Mouse (Mus musculus) forebrain, embryonic 11.5 days (tissue): ENCODE measurements around the gene Tecpr1. TPM values are rescaled to one million over a fixed set of nuclear protein-coding genes. Genes with fewer than 3 reads are reported as not detected.

ENCODE experiments used
- ATAC-seq: fragments of 200-750 bp; cut with Nextera tagmentation; replicated peaks from 2 replicates; pipeline ENCODE4 v1.8.0; 2017; ENCODE audit warnings: moderate TSS enrichment; ENCODE audit not compliant: low FRiP score
- DNase-seq: peaks from one replicate; pipeline ENCODE4 v3.0.0-alpha.2; 2017; ENCODE audit warnings: low spot score
- H3K27ac ChIP-seq: fragments of 300-500 bp; sonication (generic); 2 replicates; pipeline ENCODE4 v1.5.1; 2014; ENCODE audit warnings: low read depth, low read length
- H3K27me3 ChIP-seq: fragments of 300-500 bp; sonication (generic); 2 replicates; pipeline ENCODE4 v1.6.1; 2014; ENCODE audit warnings: mild to moderate bottlenecking, low read length, mixed read lengths; ENCODE audit not compliant: control insufficient read depth, insufficient read depth
- H3K36me3 ChIP-seq: fragments of 300-500 bp; sonication (generic); 2 replicates; pipeline ENCODE4 v1.6.1; 2014; ENCODE audit warnings: mild to moderate bottlenecking, low read length, moderate library complexity, mixed read lengths; ENCODE audit not compliant: control insufficient read depth, insufficient read depth
- H3K4me1 ChIP-seq: fragments of 300-500 bp; sonication (generic); replicated peaks from 2 replicates; pipeline ENCODE4 v1.6.1; 2014; ENCODE audit warnings: low read length, mixed read lengths; ENCODE audit not compliant: control insufficient read depth, insufficient read depth
- H3K4me2 ChIP-seq: fragments of 300-500 bp; sonication (generic); 2 replicates; pipeline ENCODE4 v1.6.1; 2014; ENCODE audit warnings: low read depth, mild to moderate bottlenecking, low read length, moderate library complexity, mixed read lengths; ENCODE audit not compliant: severe bottlenecking
- H3K4me3 ChIP-seq: fragments of 300-500 bp; sonication (generic); 2 replicates; pipeline ENCODE4 v1.5.1; 2014; ENCODE audit warnings: low read depth, low read length
- H3K9ac ChIP-seq: fragments of 300-500 bp; sonication (generic); 2 replicates; pipeline ENCODE4 v1.6.1; 2014; ENCODE audit warnings: low read length
- H3K9me3 ChIP-seq: fragments of 300-500 bp; sonication (generic); 2 replicates; pipeline ENCODE4 v1.6.1; 2016; ENCODE audit warnings: low read length, mixed read lengths; ENCODE audit not compliant: control insufficient read depth
- WGBS: fragments of 180-500 bp; shearing (Covaris S2); extraction: QIAGEN DNeasy Blood & Tissue Kit; methylation state at CpG from one replicate; pipeline ENCODE4 v1.1.7; 2014; 5-methylcytosine and 5-hydroxymethylcytosine counted together
- polyA plus RNA-seq: library from polyadenylated mRNA; unstranded; fragments of >200 nt; fragmentation: Nextera tagmentation; extraction: Ambion mirVana; gene quantifications from 2 replicates; pipeline ENCODE4 v1.2.1, GENCODE M21; 2014

The Tecpr1 gene
- polyA plus RNA-seq, 1 experiment from 2014 or later, result 20.1 TPM

DNA sequence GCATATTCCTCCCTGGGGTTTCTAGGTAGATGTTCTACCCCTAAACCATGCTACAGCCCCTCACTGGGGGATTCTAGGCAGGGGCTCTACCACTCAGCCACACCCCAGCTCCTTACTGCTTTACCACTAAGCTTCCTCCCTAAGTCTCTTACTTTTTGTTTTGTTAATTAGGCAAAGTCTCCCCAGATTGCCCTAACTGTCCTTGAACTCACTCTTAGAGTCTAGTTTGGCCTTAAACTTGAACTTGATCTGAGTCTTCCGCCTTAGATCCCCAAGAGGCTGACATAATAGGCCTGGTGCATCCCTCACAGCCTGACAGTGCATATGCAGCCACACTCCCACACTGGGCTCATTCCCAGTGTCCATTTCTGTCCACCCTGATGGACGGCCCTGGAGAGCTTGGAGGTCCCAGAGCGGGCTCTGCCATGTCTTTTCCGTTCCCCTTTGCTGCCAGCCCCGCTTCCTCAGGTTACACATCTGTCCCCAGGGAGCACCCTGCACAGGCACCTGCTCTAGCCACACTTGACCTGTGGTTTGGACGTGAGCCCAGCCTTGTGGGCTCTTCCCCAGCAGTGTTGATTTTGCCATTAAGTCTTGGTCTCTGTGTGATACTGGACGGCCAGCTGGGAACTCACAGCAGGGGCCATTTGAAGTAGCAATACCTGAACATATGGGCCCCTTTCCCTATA is 39.6 kb downstream of the Tecpr1 start:
- WGBS, result 85% methylated on average over 7 of the region's 7 CpGs

DNA sequence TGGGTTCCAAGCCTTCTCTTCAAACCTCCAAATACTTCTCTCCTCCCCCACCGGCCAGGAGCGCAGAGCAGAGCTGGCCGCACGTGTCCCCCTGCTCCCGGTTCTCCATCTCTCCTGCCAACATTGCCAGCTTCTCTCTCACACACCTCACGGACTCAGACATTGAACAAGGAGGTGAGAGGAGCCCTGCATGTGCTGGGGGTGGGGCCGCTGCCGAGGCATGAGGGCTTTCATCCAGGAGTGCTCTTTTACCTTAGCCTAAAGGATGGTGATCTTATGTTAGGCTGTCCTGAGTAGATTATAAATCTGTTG is 40.2 kb downstream of the Tecpr1 start:
- ATAC-seq, result no peak
- Histone ChIP-seq H3K4me2 (no peak overlapping the region), H3K9me3 (no peaks in the 10 kb centered on the region), H3K27me3 (no peaks in the 10 kb centered on the region), H3K36me3 (no peaks in the 10 kb centered on the region), H3K4me3 (no peak overlapping the region), H3K9ac (no peak overlapping the region), H3K4me1 (no peaks in the 10 kb centered on the region), H3K27ac (no peak overlapping the region)
- WGBS, result 85% methylated on average over 8 of the region's 8 CpGs
- DNase-seq, result no peak

More for the DNA sequence above, 39.6 kb downstream of the Tecpr1 start:
- ATAC-seq (no peak), DNase-seq (no peak)
- Histone ChIP-seq H3K4me1 (no peaks in the 10 kb centered on the region), H3K27ac (no peak overlapping the region), H3K27me3 (no peaks in the 10 kb centered on the region), H3K4me3 (no peak overlapping the region), H3K9ac (no peak overlapping the region), H3K36me3 (no peaks in the 10 kb centered on the region), H3K9me3 (no peaks in the 10 kb centered on the region), H3K4me2 (no peak overlapping the region)

DNA sequence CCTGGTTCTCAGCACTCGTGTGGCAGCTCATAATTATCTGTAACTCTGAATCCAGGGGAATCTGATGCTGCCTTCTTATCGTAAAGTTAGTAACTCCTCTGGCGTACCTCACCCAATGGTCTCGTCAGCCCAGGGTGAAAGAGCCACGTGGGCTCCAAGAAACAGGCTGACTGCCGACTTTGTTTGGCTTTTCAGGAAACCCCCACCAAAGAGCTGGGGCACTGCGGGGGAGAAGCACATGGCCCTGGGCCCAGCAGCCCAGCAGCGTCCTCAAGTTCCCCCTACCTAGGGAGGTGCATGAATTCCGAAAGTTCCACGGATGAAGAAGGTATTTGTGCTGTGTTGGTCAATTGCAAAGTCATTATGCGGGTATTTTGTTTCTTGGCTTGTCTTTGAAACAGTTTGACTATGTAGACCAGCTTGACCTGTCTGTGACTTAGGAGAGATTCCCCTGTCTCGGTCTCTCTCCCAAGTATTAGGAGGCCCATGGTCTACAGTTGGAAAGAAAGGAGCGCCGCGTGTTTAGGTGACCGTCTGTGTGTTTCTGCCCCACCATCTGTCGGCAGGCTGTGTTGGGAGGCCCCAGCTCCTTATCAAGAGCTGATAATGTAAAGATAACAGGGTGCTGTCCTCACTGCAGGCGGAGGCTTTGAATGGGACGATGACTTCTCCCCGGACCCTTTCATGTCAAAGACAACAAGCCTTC is 40.7 kb downstream of the Tecpr1 start:
- H3K27ac ChIP-seq, result no peak overlapping the region
- no peaks in the 10 kb centered on the region for H3K36me3 ChIP-seq

DNA sequence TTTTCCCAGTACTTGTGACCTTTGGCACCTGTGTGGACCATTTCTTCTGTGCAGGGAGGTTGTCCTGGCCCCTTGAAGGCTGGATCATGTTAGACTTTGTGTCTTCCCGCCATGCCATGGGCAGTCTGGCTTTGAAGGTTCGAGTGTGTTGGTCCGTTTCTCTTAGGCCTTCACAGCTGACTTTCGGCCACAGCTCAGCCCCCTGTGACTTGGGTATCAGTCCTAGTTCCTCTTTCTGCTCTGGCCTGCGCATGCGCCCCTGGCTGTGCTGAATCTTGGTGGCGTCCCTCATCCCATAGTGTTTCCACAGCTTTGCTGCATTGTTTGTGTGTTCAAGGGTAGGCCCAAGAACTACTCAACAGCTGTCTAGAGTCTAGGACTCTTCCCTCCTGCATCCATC is 42.2 kb downstream of the Tecpr1 start:
- Histone ChIP-seq H3K4me3 (no peak overlapping the region), H3K36me3 (no peaks in the 10 kb centered on the region; the same call in 1 of the 2 replicates), H3K4me1 (no peaks in the 10 kb centered on the region), H3K9me3 (no peaks in the 10 kb centered on the region), H3K9ac (no peak overlapping the region), H3K4me2 (no peak overlapping the region), H3K27ac (no peak overlapping the region), H3K27me3 (no peaks in the 10 kb centered on the region)
- 96% methylated on average over 7 of the region's 7 CpGs for WGBS
- ATAC-seq (no peak), DNase-seq (no peak)

More for the DNA sequence above, 40.7 kb downstream of the Tecpr1 start:
- H3K9ac ChIP-seq, result no peak overlapping the region
- no peaks in the 10 kb centered on the region for H3K27me3 ChIP-seq
- H3K4me3 ChIP-seq, result no peak overlapping the region
- ATAC-seq (no peak), DNase-seq (no peak)
- no peaks in the 10 kb centered on the region for H3K9me3 ChIP-seq
- WGBS, result 90% methylated on average over 20 of the region's 20 CpGs
- no peaks in the 10 kb centered on the region for H3K4me1 ChIP-seq
- H3K4me2 ChIP-seq, result no peak overlapping the region

DNA sequence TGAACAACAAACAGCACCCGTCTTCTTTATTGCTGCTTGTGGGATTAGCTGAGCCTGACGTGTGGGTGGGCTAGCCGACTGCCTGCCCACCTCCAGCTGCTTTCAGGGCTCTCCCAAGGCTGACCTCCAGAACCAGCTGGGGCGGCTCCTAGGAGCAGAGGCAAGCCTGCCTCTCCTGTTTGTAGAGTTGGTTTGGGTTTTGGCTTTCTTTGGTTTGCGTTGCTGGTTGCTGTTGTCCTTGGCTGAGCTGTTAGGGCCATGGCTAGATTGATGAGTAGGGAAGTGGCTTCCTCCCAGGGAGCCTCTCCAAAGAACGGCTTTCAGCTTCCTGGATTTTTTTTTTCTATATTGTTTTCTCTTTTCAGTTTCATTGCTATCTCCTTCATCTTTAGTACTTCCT is 45.2 kb downstream of the Tecpr1 start:
- DNase-seq, result peak; percentile 42
- H3K36me3 ChIP-seq, result peaks cover 8% of the 10 kb centered on the region; the same call in 1 of the 2 replicates
- no peak overlapping the region for H3K9ac ChIP-seq
- H3K9me3 ChIP-seq, result no peaks in the 10 kb centered on the region
- WGBS, result 68% methylated on average over 6 of the region's 6 CpGs
- no peaks in the 10 kb centered on the region for H3K27me3 ChIP-seq
- no peak overlapping the region for H3K4me3 ChIP-seq
- H3K27ac ChIP-seq, result no peak overlapping the region
- no peak for ATAC-seq
- H3K4me2 ChIP-seq, result no peak overlapping the region
- no peaks in the 10 kb centered on the region for H3K4me1 ChIP-seq

DNA sequence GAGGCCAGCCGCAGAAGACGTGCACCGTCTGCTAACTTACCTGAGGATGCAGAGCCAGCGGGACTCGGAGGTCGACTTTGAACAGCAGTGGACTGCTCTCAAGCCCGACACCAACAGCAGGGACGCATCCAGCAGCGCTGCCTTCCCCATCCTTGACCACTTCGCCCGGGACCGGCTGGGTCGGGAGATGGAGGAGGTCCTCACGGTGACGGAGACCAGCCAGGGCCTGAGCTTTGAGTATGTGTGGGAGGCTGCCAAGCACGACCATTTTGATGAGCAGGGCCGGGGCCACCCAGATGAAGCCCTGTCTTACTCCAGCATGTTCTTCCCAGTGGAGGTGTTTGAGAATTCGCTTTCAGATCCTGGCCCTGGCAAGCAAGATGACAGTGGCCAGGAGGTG is 49.8 kb downstream of the Tecpr1 start:
- Histone ChIP-seq H3K4me2 (no peak overlapping the region), H3K9ac (no peak overlapping the region), H3K4me3 (no peak overlapping the region), H3K36me3 (peaks cover 14% of the 10 kb centered on the region), H3K4me1 (no peaks in the 10 kb centered on the region), H3K27me3 (no peaks in the 10 kb centered on the region), H3K9me3 (no peaks in the 10 kb centered on the region), H3K27ac (no peak overlapping the region)
- DNase-seq (peak; percentile 43), ATAC-seq (no peak)
- 95% methylated on average over 18 of the region's 18 CpGs for WGBS

DNA sequence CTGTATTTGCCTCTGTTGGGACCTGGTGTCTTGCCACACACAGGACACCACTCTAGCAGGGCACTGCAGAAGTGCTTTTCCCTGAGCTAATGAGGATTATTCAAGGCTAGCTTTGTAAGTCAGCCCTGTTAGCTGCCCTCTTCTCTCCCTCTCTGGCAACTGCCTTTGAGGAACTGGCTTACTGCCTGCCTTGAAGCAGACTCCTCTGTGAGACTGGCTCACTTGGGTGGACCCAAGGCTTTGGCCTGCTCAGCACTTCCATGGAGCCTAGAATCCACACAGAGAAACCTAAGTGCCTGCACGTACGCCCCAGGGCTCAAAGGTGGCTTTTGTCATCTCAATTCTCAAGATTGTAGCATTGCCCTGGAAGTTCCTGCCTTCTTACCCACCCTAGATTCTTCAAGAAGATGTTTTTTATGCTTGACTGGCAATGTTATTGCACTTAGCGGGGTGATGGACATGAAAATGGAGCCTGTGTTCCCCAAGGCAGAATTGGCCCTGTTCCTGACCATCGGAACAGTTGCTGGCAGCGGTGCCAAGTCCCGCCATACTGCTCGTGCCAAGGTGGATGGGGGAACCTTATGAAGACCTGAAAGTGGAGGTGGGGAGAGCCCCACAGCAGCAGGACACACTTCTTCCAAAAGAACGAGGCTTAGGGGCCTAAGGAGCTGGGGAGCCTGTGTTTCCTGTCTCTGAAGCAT is 54.0 kb downstream of the Tecpr1 start:
- H3K4me3 ChIP-seq, result no peak overlapping the region
- no peak overlapping the region for H3K27ac ChIP-seq
- H3K4me2 ChIP-seq, result no peak overlapping the region
- no peaks in the 10 kb centered on the region for H3K4me1 ChIP-seq
- peak; percentile 35 for DNase-seq
- H3K9me3 ChIP-seq, result no peaks in the 10 kb centered on the region
- peaks cover 11% of the 10 kb centered on the region for H3K36me3 ChIP-seq
- H3K9ac ChIP-seq, result no peak overlapping the region
- no peaks in the 10 kb centered on the region for H3K27me3 ChIP-seq
- 92% methylated on average over 8 of the region's 8 CpGs for WGBS
- ATAC-seq, result no peak

DNA sequence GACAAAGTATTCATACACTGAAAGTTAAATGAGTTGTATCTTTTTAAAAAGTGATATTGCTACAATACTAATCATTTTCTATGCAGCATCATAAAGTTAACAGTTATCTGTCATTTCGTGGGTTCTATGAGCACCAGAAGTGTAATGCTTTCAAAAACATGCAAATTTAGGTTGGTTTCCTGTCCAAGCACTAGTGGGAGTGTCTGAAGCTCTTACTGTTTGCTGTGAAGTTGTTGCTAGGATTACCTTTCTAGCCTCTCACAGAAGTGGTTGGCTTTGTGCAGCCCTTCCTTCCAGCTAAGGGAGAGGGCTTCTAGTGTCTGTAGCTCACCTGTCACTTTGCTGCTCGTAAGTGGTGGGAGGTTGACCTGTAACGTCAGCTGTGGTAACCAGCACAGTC is 57.7 kb downstream of the Tecpr1 start:
- Histone ChIP-seq H3K9ac (no peak overlapping the region), H3K4me3 (no peak overlapping the region), H3K36me3 (no peaks in the 10 kb centered on the region; the same call in 1 of the 2 replicates), H3K27ac (no peak overlapping the region), H3K4me1 (no peaks in the 10 kb centered on the region), H3K9me3 (no peaks in the 10 kb centered on the region), H3K27me3 (no peaks in the 10 kb centered on the region), H3K4me2 (no peak overlapping the region)
- 74% methylated on average over 3 of the region's 3 CpGs for WGBS
- DNase-seq (no peak), ATAC-seq (no peak)
